Mouse (Mus musculus): Measurements from ENCODE around the gene Il10rb. TPM values are rescaled to one million over a fixed set of nuclear protein-coding genes. Genes with fewer than 3 reads are reported as not detected.
A peak's percentile ranks its signal among the peaks of the same experiment; 100 is the strongest.

Gene Il10rb
- polyA plus RNA-seq, 1 experiment from 2014 or later: 33.2 TPM

GRCm38 (mm10) chr16:91390100-91390499 lies 15.9 kb upstream of the Il10rb start:
- H3K27ac ChIP-seq (replicated peaks; ENCODE audit: low read depth, low read length): no peak overlapping the region
- no peaks in the 10 kb centered on the region for H3K4me1 ChIP-seq (ENCODE audit: control insufficient read depth, insufficient read depth, low read length)
- H3K4me2 ChIP-seq (ENCODE audit: low read depth, low read length): no peak overlapping the region
- 84% methylated on average over 4 of the region's 4 CpGs for WGBS
- ATAC-seq (ENCODE audit: low read depth) (no peak), DNase-seq (ENCODE audit: low spot score) (no peak)
- H3K4me3 ChIP-seq (ENCODE audit: low read depth, low read length): no peak overlapping the region
- H3K27me3 ChIP-seq (replicated peaks; ENCODE audit: control insufficient read depth, insufficient read depth, low read length): no peaks in the 10 kb centered on the region
- H3K9me3 ChIP-seq (ENCODE audit: control insufficient read depth, low read length): no peaks in the 10 kb centered on the region
- H3K9ac ChIP-seq (ENCODE audit: low read depth, low read length): no peak overlapping the region
- peaks cover 84% of the 10 kb centered on the region for H3K36me3 ChIP-seq (ENCODE audit: control insufficient read depth, insufficient read depth, low read length)

GRCm38 (mm10) chr16:91391421-91391820 lies 14.5 kb upstream of the Il10rb start, which contains the start of gene Gm21970:
Gene Gm21970, plus strand, starts transcription at chr16:91391721.
- WGBS: 82% methylated on average over 5 of the region's 5 CpGs
- peaks cover 90% of the 10 kb centered on the region for H3K36me3 ChIP-seq (ENCODE audit: control insufficient read depth, insufficient read depth, low read length)
- H3K4me3 ChIP-seq (ENCODE audit: low read depth, low read length): no peak within 1 kb of the TSS
- ATAC-seq (ENCODE audit: low read depth): no peak
- H3K9me3 ChIP-seq (ENCODE audit: control insufficient read depth, low read length): no peaks in the 10 kb centered on the region
- no peak within 1 kb of the TSS for H3K4me2 ChIP-seq (ENCODE audit: low read depth, low read length)
- DNase-seq (ENCODE audit: low spot score): no peak
- no peak within 1 kb of the TSS for H3K9ac ChIP-seq (ENCODE audit: low read depth, low read length)
- H3K4me1 ChIP-seq (ENCODE audit: control insufficient read depth, insufficient read depth, low read length): no peaks in the 10 kb centered on the region
- H3K27me3 ChIP-seq (replicated peaks; ENCODE audit: control insufficient read depth, insufficient read depth, low read length): no peaks in the 10 kb centered on the region
- H3K27ac ChIP-seq (replicated peaks; ENCODE audit: low read depth, low read length): no peak within 1 kb of the TSS

GRCm38 (mm10) chr16:91394826-91395410 lies 11.0 kb upstream of the Il10rb start:
- peaks cover 74% of the 10 kb centered on the region for H3K36me3 ChIP-seq (ENCODE audit: control insufficient read depth, insufficient read depth, low read length)
- no peak for DNase-seq (ENCODE audit: low spot score)

GRCm38 (mm10) chr16:91395633-91396392 lies 10.2 kb upstream of the Il10rb start:
- no peak for ATAC-seq (ENCODE audit: low read depth)
- WGBS: 58% methylated on average over 8 of the region's 8 CpGs
- Histone ChIP-seq H3K4me1 (ENCODE audit: control insufficient read depth, insufficient read depth, low read length) (no peaks in the 10 kb centered on the region), H3K36me3 (ENCODE audit: control insufficient read depth, insufficient read depth, low read length) (peaks cover 66% of the 10 kb centered on the region), H3K9me3 (ENCODE audit: control insufficient read depth, low read length) (no peaks in the 10 kb centered on the region), H3K4me2 (ENCODE audit: low read depth, low read length) (no peak overlapping the region), H3K4me3 (ENCODE audit: low read depth, low read length) (no peak overlapping the region), H3K27ac (replicated peaks; ENCODE audit: low read depth, low read length) (no peak overlapping the region), H3K9ac (ENCODE audit: low read depth, low read length) (no peak overlapping the region), H3K27me3 (replicated peaks; ENCODE audit: control insufficient read depth, insufficient read depth, low read length) (no peaks in the 10 kb centered on the region)
- no peak for DNase-seq (ENCODE audit: low spot score)

More at GRCm38 (mm10) chr16:91394826-91395410, 11.0 kb upstream of the Il10rb start:
- Histone ChIP-seq H3K27ac (replicated peaks; ENCODE audit: low read depth, low read length) (no peak overlapping the region), H3K4me3 (ENCODE audit: low read depth, low read length) (no peak overlapping the region), H3K4me1 (ENCODE audit: control insufficient read depth, insufficient read depth, low read length) (no peaks in the 10 kb centered on the region), H3K27me3 (replicated peaks; ENCODE audit: control insufficient read depth, insufficient read depth, low read length) (no peaks in the 10 kb centered on the region), H3K9me3 (ENCODE audit: control insufficient read depth, low read length) (no peaks in the 10 kb centered on the region), H3K4me2 (ENCODE audit: low read depth, low read length) (no peak overlapping the region), H3K9ac (ENCODE audit: low read depth, low read length) (no peak overlapping the region)
- no peak for ATAC-seq (ENCODE audit: low read depth)
- WGBS: 73% methylated on average over 4 of the region's 4 CpGs

GRCm38 (mm10) chr16:91396844-91397537 lies 9.0 kb upstream of the Il10rb start:
- ATAC-seq (ENCODE audit: low read depth) (no peak), DNase-seq (ENCODE audit: low spot score) (no peak)
- Histone ChIP-seq H3K9ac (ENCODE audit: low read depth, low read length) (no peak overlapping the region), H3K4me3 (ENCODE audit: low read depth, low read length) (no peak overlapping the region), H3K9me3 (ENCODE audit: control insufficient read depth, low read length) (no peaks in the 10 kb centered on the region), H3K4me1 (ENCODE audit: control insufficient read depth, insufficient read depth, low read length) (0 out of 2 replicates have a peak, but pooled peaks cover 4% of the 10 kb centered on the region), H3K27me3 (replicated peaks; ENCODE audit: control insufficient read depth, insufficient read depth, low read length) (no peaks in the 10 kb centered on the region), H3K4me2 (ENCODE audit: low read depth, low read length) (no peak overlapping the region), H3K36me3 (ENCODE audit: control insufficient read depth, insufficient read depth, low read length) (peaks cover 57% of the 10 kb centered on the region), H3K27ac (replicated peaks; ENCODE audit: low read depth, low read length) (no peak overlapping the region)
- 76% methylated on average over 10 of the region's 10 CpGs for WGBS

- DNase-seq (ENCODE audit: low spot score): no peak
Measured at GRCm38 (mm10) chr16:91398030-91398429, 7.9 kb upstream of the Il10rb start.

GRCm38 (mm10) chr16:91398944-91399343 lies 7.0 kb upstream of the Il10rb start:
- H3K27ac ChIP-seq (replicated peaks; ENCODE audit: low read depth, low read length): no peak overlapping the region
- DNase-seq (ENCODE audit: low spot score) (no peak), ATAC-seq (ENCODE audit: low read depth) (no peak)
- H3K9me3 ChIP-seq (ENCODE audit: control insufficient read depth, low read length): no peaks in the 10 kb centered on the region
- 0 out of 2 replicates have a peak, but pooled peaks cover 9% of the 10 kb centered on the region for H3K4me1 ChIP-seq (ENCODE audit: control insufficient read depth, insufficient read depth, low read length)
- H3K4me2 ChIP-seq (ENCODE audit: low read depth, low read length): no peak overlapping the region
- no peak overlapping the region for H3K4me3 ChIP-seq (ENCODE audit: low read depth, low read length)
- H3K9ac ChIP-seq (ENCODE audit: low read depth, low read length): no peak overlapping the region
- WGBS: 91% methylated on average over 7 of the region's 7 CpGs
- no peaks in the 10 kb centered on the region for H3K27me3 ChIP-seq (replicated peaks; ENCODE audit: control insufficient read depth, insufficient read depth, low read length)
- H3K36me3 ChIP-seq (ENCODE audit: control insufficient read depth, insufficient read depth, low read length): peaks cover 48% of the 10 kb centered on the region

More at GRCm38 (mm10) chr16:91398030-91398429, 7.9 kb upstream of the Il10rb start:
- Histone ChIP-seq H3K4me3 (ENCODE audit: low read depth, low read length) (no peak overlapping the region), H3K9me3 (ENCODE audit: control insufficient read depth, low read length) (no peaks in the 10 kb centered on the region), H3K9ac (ENCODE audit: low read depth, low read length) (no peak overlapping the region), H3K27ac (replicated peaks; ENCODE audit: low read depth, low read length) (no peak overlapping the region), H3K27me3 (replicated peaks; ENCODE audit: control insufficient read depth, insufficient read depth, low read length) (no peaks in the 10 kb centered on the region), H3K36me3 (ENCODE audit: control insufficient read depth, insufficient read depth, low read length) (peaks cover 51% of the 10 kb centered on the region), H3K4me1 (ENCODE audit: control insufficient read depth, insufficient read depth, low read length) (0 out of 2 replicates have a peak, but pooled peaks cover 9% of the 10 kb centered on the region), H3K4me2 (ENCODE audit: low read depth, low read length) (no peak overlapping the region)
- 90% methylated on average over 12 of the region's 12 CpGs for WGBS
- ATAC-seq (ENCODE audit: low read depth): no peak

GRCm38 (mm10) chr16:91401569-91402165 lies 4.3 kb upstream of the Il10rb start:
- H3K9ac ChIP-seq (ENCODE audit: low read depth, low read length): no peak overlapping the region
- H3K4me1 ChIP-seq (ENCODE audit: control insufficient read depth, insufficient read depth, low read length): peaks cover 11% of the 10 kb centered on the region
- WGBS: 55% methylated on average over 6 of the region's 6 CpGs
- no peaks in the 10 kb centered on the region for H3K9me3 ChIP-seq (ENCODE audit: control insufficient read depth, low read length)
- no peaks in the 10 kb centered on the region for H3K27me3 ChIP-seq (replicated peaks; ENCODE audit: control insufficient read depth, insufficient read depth, low read length)
- ATAC-seq (ENCODE audit: low read depth) (no peak), DNase-seq (ENCODE audit: low spot score) (peak; percentile 66)
- peak overlapping the region; percentile 53; the same call in 1 of the 2 replicates for H3K27ac ChIP-seq (replicated peaks; ENCODE audit: low read depth, low read length)
- no peak overlapping the region for H3K4me3 ChIP-seq (ENCODE audit: low read depth, low read length)
- no peak overlapping the region for H3K4me2 ChIP-seq (ENCODE audit: low read depth, low read length)
- peaks cover 36% of the 10 kb centered on the region for H3K36me3 ChIP-seq (ENCODE audit: control insufficient read depth, insufficient read depth, low read length)

Data from embryonic facial prominence, embryonic 14.5 days (tissue).